Mouse (Mus musculus): ENCODE data around the gene Slit1.

The Slit1 gene

GRCm38 (mm10) chr19:41591808-41592207 lies 151.7 kb downstream of the Slit1 start:
- no peak for DNase-seq (ENCODE audit: low spot score)

GRCm38 (mm10) chr19:41589681-41590080 lies 153.8 kb downstream of the Slit1 start:
- peak; percentile 55 for DNase-seq (ENCODE audit: low spot score)

- DNase-seq (ENCODE audit: low spot score): no peak
Observed at GRCm38 (mm10) chr19:41589026-41589425, 154.4 kb downstream of the Slit1 start.

GRCm38 (mm10) chr19:41587431-41588222 lies 155.8 kb downstream of the Slit1 start:
- peak; percentile 29 for DNase-seq (ENCODE audit: low spot score)

GRCm38 (mm10) chr19:41586752-41587151 lies 156.7 kb downstream of the Slit1 start:
- DNase-seq (ENCODE audit: low spot score): no peak

- no peak for DNase-seq (ENCODE audit: low spot score)
Observed at GRCm38 (mm10) chr19:41582918-41583514, 160.4 kb downstream of the Slit1 start.

GRCm38 (mm10) chr19:41581706-41582420 lies 161.6 kb downstream of the Slit1 start, which contains the start of gene Gm340:
Gene Gm340 (plus strand): TSS chr19:41582370.
- DNase-seq (ENCODE audit: low spot score): no peak

- no peak for DNase-seq (ENCODE audit: low spot score)
Observed at GRCm38 (mm10) chr19:41579311-41579920, 164.0 kb downstream of the Slit1 start.

GRCm38 (mm10) chr19:41577576-41577975 lies 165.9 kb downstream of the Slit1 start:
- DNase-seq (ENCODE audit: low spot score): no peak

GRCm38 (mm10) chr19:41573700-41574099 lies 169.8 kb downstream of the Slit1 start:
- DNase-seq (ENCODE audit: low spot score): no peak

GRCm38 (mm10) chr19:41568791-41569190 lies 174.7 kb downstream of the Slit1 start:
- DNase-seq (ENCODE audit: low spot score): no peak

- DNase-seq (ENCODE audit: low spot score): no peak
Observed at GRCm38 (mm10) chr19:41560856-41561255, 182.6 kb downstream of the Slit1 start.

- DNase-seq (ENCODE audit: low spot score): no peak
Observed at GRCm38 (mm10) chr19:41558891-41559486, 184.5 kb downstream of the Slit1 start.

GRCm38 (mm10) chr19:41557491-41557890 lies 186.0 kb downstream of the Slit1 start:
- DNase-seq (ENCODE audit: low spot score): no peak

GRCm38 (mm10) chr19:41556981-41557380 lies 186.5 kb downstream of the Slit1 start:
- no peak for DNase-seq (ENCODE audit: low spot score)

All from retina, embryonic 14.5 days (tissue).